Mouse (Mus musculus) heart, postnatal 0 days (tissue): ENCODE results near the gene Lancl2. TPM values are rescaled to one million over a fixed set of nuclear protein-coding genes. Genes with fewer than 3 reads are reported as not detected.

Experiments used
- ATAC-seq: fragments of 200-750 bp; cut with Nextera tagmentation; 2 replicates; pipeline ENCODE4 v1.8.0; 2017; ENCODE audit warnings: low read depth, moderate number of reproducible peaks, moderate library complexity; ENCODE audit not compliant: insufficient read depth
- DNase-seq: peaks from one replicate; pipeline ENCODE4 v3.0.0-alpha.2; 2016; ENCODE audit warnings: low spot score
- H3K27ac ChIP-seq: fragments of 300-500 bp; sonication (generic); 2 replicates; pipeline ENCODE4 v1.5.1; 2014; ENCODE audit warnings: low read depth, mild to moderate bottlenecking
- H3K27me3 ChIP-seq: fragments of 300-500 bp; sonication (generic); 2 replicates; pipeline ENCODE4 v1.6.1; 2014; ENCODE audit warnings: low read length, mixed read lengths; ENCODE audit not compliant: control insufficient read depth, insufficient read depth
- H3K36me3 ChIP-seq: fragments of 300-500 bp; sonication (generic); replicated peaks from 2 replicates; pipeline ENCODE4 v1.6.1; 2014; ENCODE audit warnings: low read length, mixed read lengths; ENCODE audit not compliant: control insufficient read depth, insufficient read depth
- H3K4me1 ChIP-seq: fragments of 300-500 bp; sonication (generic); 2 replicates; pipeline ENCODE4 v1.6.1; 2014; ENCODE audit warnings: antibody characterized with exemption; ENCODE audit not compliant: control insufficient read depth, insufficient read depth
- H3K4me2 ChIP-seq: fragments of 300-500 bp; sonication (generic); 2 replicates; pipeline ENCODE4 v1.6.1; 2014; ENCODE audit warnings: low read depth, mild to moderate bottlenecking, low read length, moderate library complexity
- H3K4me3 ChIP-seq: fragments of 300-500 bp; sonication (generic); 2 replicates; pipeline ENCODE4 v1.5.1; 2014; ENCODE audit warnings: low read depth, low read length
- H3K9ac ChIP-seq: fragments of 300-500 bp; sonication (generic); replicated peaks from 2 replicates; pipeline ENCODE4 v1.6.1; 2014; ENCODE audit warnings: low read depth, low read length, mixed read lengths
- H3K9me3 ChIP-seq: fragments of 300-500 bp; sonication (generic); replicated peaks from 2 replicates; pipeline ENCODE4 v1.6.1; 2016; ENCODE audit warnings: low read length; ENCODE audit not compliant: control insufficient read depth
- CTCF ChIP-seq: IDR thresholded peaks from 2 replicates; pipeline ENCODE4 v1.5.1; 2016; ENCODE audit warnings: antibody characterized with exemption, control low read depth, low read depth
- EP300 ChIP-seq: IDR thresholded peaks from 2 replicates; pipeline ENCODE4 v1.6.1; 2016; ENCODE audit warnings: antibody characterized with exemption, low read depth
- WGBS: fragments of 180-500 bp; shearing (Covaris S2); extraction: QIAGEN DNeasy Blood & Tissue Kit; methylation state at CpG from one replicate; pipeline ENCODE4 v1.1.7; 2014; 5-methylcytosine and 5-hydroxymethylcytosine counted together
- polyA plus RNA-seq: library from polyadenylated mRNA; unstranded; fragments of >200 nt; fragmentation: Nextera tagmentation; extraction: Ambion mirVana; gene quantifications from 2 replicates; pipeline ENCODE4 v1.2.1, GENCODE M21; 2015
- total RNA-seq: library from RNA; depleted of rRNA; stranded (reverse); fragments of >200 nt; gene quantifications from 2 replicates; pipeline ENCODE4 v1.2.3, GENCODE M21; 2014; ENCODE audit warnings: low replicate concordance; rRNA removed

Lancl2 gene
- total and polyA plus RNA-seq, 2 experiments from 2014 or later, result 12.1 to 15.0 TPM

DNA sequence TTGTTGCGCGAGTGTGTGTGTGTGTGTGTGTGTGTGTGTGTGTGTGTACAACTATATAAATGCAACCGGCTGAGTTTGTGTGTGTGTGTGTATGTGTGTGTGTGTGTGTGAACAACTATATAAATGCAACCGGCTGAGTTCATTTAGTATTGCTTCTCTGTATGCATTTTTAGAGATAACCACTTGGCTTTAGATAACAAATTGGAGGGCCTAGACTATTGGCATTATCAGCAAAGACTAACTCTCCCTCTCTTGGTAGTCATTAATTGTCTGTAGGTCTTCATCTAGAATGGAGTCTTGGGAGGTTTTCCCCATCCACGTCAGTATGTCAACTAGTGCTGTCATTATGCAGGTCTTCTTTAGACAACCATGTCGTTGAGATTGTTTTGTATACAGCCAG lies 85.0 kb downstream of the Lancl2 start:
- DNase-seq (no peak), ATAC-seq (no peak)
- Histone ChIP-seq H3K4me2 (no peak overlapping the region), H3K9ac (no peak overlapping the region), H3K27ac (no peak overlapping the region), H3K36me3 (0 out of 2 replicates have a peak, but pooled peaks cover 9% of the 10 kb centered on the region), H3K4me1 (no peaks in the 10 kb centered on the region), H3K27me3 (no peaks in the 10 kb centered on the region), H3K4me3 (no peak overlapping the region), H3K9me3 (no peaks in the 10 kb centered on the region)
- WGBS, result 86% methylated on average over 6 of the region's 6 CpGs
- TF ChIP-seq CTCF (no peak), EP300 (no peak)

Other genes with a start within 250 kb of the Lancl2 start
- gene Ppm1k, start 167.1 kb upstream of the Lancl2 start, total RNA-seq, result 33.7 and 35.8 TPM in 2 replicates
- 10.9 and 11.3 TPM in 2 replicates for gene Ppm1k, start 167.1 kb upstream of the Lancl2 start, polyA plus RNA-seq
- 10.8 and 11.8 TPM in 2 replicates for gene Herc6, start 121.5 kb upstream of the Lancl2 start, total RNA-seq
- 2.7 and 3.7 TPM in 2 replicates for gene Herc6, start 121.5 kb upstream of the Lancl2 start, polyA plus RNA-seq
- gene Pyurf, start 10.5 kb upstream of the Lancl2 start, total RNA-seq, result 44.3 and 44.5 TPM in 2 replicates
- gene Pyurf, start 10.5 kb upstream of the Lancl2 start, polyA plus RNA-seq, result 34.5 and 38.9 TPM in 2 replicates
- 20.3 and 21.8 TPM in 2 replicates for gene Vopp1, start 122.6 kb downstream of the Lancl2 start, total RNA-seq
- 16.2 and 17.6 TPM in 2 replicates for gene Vopp1, start 122.6 kb downstream of the Lancl2 start, polyA plus RNA-seq
- gene Vmn1r21, start 147.8 kb downstream of the Lancl2 start, total RNA-seq, result not detected in 2 replicates
- not detected in 2 replicates for gene Vmn1r21, start 147.8 kb downstream of the Lancl2 start, polyA plus RNA-seq
- gene Vmn1r22, start 205.5 kb downstream of the Lancl2 start, total RNA-seq, result not detected in 2 replicates
- not detected in 2 replicates for gene Vmn1r22, start 205.5 kb downstream of the Lancl2 start, polyA plus RNA-seq
- not detected in 2 replicates for gene Vmn1r23, start 224.3 kb downstream of the Lancl2 start, total RNA-seq
- gene Vmn1r23, start 224.3 kb downstream of the Lancl2 start, polyA plus RNA-seq, result not detected in 2 replicates